Mouse (Mus musculus) stomach, adult 2 months (tissue): ENCODE results near the gene Akap8l. TPM values are rescaled to one million over a fixed set of nuclear protein-coding genes. Genes with fewer than 3 reads are reported as not detected.

Experiments used
- polyA plus RNA-seq: library from polyadenylated mRNA; depleted of rRNA; stranded (reverse); fragments of >200 nt; gene quantifications from 2 replicates; pipeline ENCODE4 v1.2.3, GENCODE M21; 2012; rRNA removed

Gene Akap8l
- 60.1 and 67.0 TPM in 2 replicates for polyA plus RNA-seq

DNA sequence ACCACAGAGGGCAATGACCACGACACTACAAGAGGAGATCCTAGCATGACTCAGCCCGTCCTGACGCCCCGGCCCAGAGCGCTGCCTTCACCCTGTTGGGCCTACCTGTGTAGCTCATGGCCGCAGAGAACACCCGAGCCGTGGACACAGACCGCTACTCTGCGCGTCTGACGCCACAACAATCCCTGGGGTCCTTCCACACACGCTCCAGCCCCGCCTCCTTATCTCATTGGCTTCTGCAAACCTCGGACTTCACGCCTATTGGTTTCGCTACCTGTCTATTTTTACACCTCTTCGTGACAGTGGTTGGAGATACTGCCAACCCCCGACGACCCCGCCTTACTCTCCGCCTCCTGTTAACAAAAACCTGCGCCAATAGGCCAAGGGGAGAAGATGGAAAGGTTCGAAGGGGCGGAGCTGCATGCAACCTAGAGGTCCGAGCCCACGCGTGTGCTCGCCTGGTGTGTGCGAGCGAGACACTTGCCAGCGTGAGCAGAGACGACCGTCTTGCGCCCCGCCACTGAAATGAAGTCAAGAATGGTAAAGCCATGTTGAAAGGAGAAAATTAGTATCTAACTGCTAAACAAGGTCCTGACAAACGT lies at the start of gene Akap8l:
TSS of gene Akap8l (minus strand) at position 226 of the 602 bp plus-strand sequence.

DNA sequence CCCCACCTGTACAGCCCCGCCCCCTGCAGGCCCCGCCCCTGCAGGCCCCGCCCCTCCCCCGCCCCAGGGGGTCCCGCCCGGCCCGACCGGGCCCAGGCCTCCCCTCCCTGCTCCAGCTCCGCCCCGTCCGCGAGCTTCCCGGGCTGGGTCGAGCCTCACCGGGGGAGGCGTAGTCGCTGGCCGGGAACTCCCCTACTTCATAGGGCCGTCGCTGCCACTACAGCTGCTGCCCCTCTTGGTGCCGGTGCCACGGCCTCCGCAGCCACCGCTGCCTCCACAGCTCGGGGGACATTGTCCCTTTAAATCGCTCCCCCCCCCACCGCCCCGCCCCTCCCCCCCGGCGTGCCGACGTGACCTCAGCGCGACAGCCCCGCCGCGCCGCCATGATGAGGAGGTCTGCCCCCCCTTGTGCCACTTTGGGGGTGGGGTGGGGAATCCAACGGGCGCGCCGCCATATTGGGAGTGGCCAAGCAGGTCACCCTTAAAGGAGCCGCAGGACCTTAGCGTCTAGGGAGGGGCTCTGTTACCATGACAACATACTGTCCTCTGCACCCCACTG lies 38.8 kb upstream of the Akap8l start, which contains the start of gene Wiz:
TSS of gene Wiz (minus strand) at position 339 of the 559 bp plus-strand sequence.

DNA sequence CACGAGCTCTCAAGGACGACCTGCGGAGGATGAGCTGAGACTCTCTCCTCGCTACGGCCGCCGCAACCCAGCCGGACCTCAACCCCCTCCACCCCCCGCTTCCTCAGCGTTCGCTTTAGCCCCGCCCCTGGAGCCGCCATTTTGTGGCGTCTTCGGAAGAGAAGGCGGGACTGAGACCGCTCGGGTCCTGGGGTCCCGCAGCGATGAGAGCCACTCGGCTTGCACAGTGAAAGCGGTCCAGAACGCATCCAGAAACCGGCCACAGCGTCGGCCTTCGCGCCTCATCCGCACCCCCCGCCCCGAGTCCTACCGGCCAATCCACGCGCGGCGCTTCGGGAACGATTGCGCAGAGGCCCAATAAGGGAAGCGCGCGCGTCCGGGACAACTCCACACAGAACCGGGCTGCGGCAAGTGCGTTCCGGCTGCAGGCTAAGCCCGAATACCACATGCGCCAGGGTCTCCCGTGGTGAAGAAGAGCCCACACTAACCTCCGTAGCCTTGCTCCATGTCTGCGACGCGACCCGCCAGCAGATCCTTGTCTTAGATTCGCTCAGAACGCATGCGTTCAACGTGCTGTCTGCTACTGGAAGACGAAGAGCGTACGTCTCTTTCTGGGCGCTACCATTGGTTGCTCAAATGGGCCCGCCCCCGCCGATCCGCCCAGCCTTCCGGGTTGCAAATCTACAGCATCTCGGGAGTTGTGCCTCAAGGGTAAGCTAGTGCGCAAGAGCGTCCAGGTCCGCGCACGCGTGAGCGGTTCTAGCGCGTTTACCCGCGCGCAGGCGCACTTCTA lies 29.6 kb downstream of the Akap8l start, which contains the start of gene Akap8:
TSS of gene Akap8 (minus strand) at position 642 of the 793 bp plus-strand sequence.

DNA sequence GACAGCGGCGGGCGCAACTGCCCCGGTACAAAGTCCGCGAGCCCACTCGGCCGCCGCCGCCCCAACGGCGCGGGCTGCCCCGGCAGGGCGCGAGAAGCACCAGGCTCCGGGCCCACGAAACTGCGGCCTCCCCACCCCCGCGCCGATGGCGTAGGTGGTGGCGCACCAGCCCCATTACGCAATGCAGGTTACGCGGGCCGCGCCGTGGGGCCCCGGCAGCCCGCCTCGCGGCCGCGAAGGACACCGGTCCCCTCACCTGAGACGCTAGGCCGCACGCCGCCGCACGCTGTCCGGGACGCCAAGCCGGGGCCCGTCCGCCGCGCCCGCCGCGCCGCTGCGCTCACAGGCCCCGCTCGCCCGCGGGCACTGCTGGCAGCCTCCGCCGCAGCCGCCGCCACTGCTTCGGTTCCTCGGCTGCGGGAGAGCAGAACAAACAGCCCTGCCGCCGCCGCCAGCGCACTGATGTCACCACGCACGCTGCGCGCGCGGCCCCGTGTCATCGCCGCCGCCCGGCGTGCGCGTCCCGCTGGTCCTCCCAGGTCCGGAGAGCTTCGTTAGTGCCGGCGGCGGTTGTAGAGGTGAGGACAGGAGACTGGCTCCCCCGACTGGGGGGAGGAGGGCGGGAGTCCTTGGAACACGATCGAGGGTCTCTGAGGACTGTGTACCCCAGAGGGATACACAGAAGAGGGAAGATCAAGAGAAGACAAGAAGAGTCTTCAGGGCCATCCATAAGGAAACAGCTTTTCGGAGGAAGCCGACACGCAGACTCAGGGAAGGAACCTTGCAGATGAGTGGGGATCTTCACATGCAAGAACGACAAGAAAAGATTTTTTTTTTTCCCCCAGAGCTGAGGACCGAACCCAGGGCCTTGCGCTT lies 65.9 kb downstream of the Akap8l start, which contains the start of gene Brd4:
TSS of gene Brd4 (minus strand) at position 461 of the 876 bp plus-strand sequence.

Other genes starting within 250 kb of the Akap8l start
- gene Notch3, start 183.8 kb downstream of the Akap8l start, polyA plus RNA-seq, result 16.0 and 19.8 TPM in 2 replicates
- 21.8 and 25.5 TPM in 2 replicates for gene Ephx3, start 161.1 kb downstream of the Akap8l start, polyA plus RNA-seq
- gene Brd4, start 65.9 kb downstream of the Akap8l start, polyA plus RNA-seq, result 16.7 and 17.2 TPM in 2 replicates
- 15.0 and 21.7 TPM in 2 replicates for gene Akap8, start 29.4 kb downstream of the Akap8l start, polyA plus RNA-seq
- 18.0 and 18.1 TPM in 2 replicates for gene Wiz, start 38.8 kb upstream of the Akap8l start, polyA plus RNA-seq
- gene Rasal3, start 53.0 kb upstream of the Akap8l start, polyA plus RNA-seq, result 1.2 and 2.6 TPM in 2 replicates
- 0.73 and 0.87 TPM in 2 replicates for gene Pglyrp2, start 73.6 kb upstream of the Akap8l start, polyA plus RNA-seq
- gene Cyp4f39, start 102.1 kb upstream of the Akap8l start, polyA plus RNA-seq, result 21.2 and 27.1 TPM in 2 replicates
- gene Cyp4f17, start 155.4 kb upstream of the Akap8l start, polyA plus RNA-seq, result 3.7 and 5.2 TPM in 2 replicates
- 11.7 and 12.5 TPM in 2 replicates for gene Cyp4f16, start 186.0 kb upstream of the Akap8l start, polyA plus RNA-seq